ENCODE assay signal across 31 mouse cellular contexts in the genomic region with DNA sequence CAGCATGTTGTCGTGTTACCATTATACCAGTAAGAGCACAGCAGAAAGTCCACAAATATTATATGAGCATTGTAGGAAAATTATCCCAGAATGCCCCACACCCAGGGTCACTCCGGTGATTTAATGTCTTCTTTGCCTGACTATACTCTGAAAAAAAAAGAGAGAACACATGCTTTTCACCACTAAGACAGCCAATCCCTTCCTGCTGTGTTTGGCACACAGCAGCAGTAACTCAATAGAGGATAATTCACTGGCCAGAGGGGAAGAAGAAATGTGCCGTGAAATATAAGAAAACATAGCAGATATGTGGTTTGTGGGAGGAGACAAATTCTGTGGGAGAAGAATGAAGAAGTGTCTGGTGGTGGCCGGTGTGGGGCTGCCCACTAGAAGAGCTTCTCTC. TPM values are rescaled to one million over a fixed set of nuclear protein-coding genes. Genes with fewer than 3 reads are reported as not detected.
A peak's percentile ranks its signal among the peaks of the same experiment; 100 is the strongest.
DNase-seq lines count a peak whose midpoint lies in the region; ATAC-seq and TF ChIP-seq lines count a peak whose summit lies in the region.
"Had no signal": no experiment of that assay in that cellular context is flagged by ENCODE, and none has a peak within 500 bp of the region (broad histone marks: within the 10 kb centered on the region; RNA-seq: fewer than 3 reads in every experiment).

No protein-coding gene starts in this region.

- H3K36me3 ChIP-seq in forebrain, embryonic 13.5 days (ENCODE audit: poor library complexity, severe bottlenecking), result no peaks in the 10 kb centered on the region
- H3K36me3 ChIP-seq in forebrain, embryonic 10.5 days (replicated peaks), result no peaks in the 10 kb centered on the region
- H3K36me3 ChIP-seq in hindbrain, postnatal 0 days (ENCODE audit: insufficient read depth, low read length), result no peaks in the 10 kb centered on the region
- H3K36me3 ChIP-seq in hindbrain, embryonic 13.5 days, result no peaks in the 10 kb centered on the region
- H3K36me3 ChIP-seq: embryonic facial prominence, embryonic 10.5 days; embryonic facial prominence, embryonic 13.5 days; G1E; intestine, embryonic 15.5 days; kidney, embryonic 15.5 days had no signal

- CTCF ChIA-PET in Patski (lab: Charles Lee), result no interaction called here

- H3K9me3 ChIP-seq in forebrain, embryonic 13.5 days (replicated peaks), result peaks cover 4% of the 10 kb centered on the region; the same call in 1 of the 2 replicates
- no peaks in the 10 kb centered on the region; the same call in 1 of the 2 replicates for H3K9me3 ChIP-seq in forebrain, embryonic 10.5 days
- no peaks in the 10 kb centered on the region for H3K9me3 ChIP-seq in hindbrain, postnatal 0 days (ENCODE audit: low read length)
- H3K9me3 ChIP-seq in hindbrain, embryonic 13.5 days, result no peaks in the 10 kb centered on the region
- H3K9me3 ChIP-seq: embryonic facial prominence, embryonic 10.5 days; embryonic facial prominence, embryonic 13.5 days; G1E; intestine, embryonic 15.5 days; kidney, embryonic 15.5 days had no signal

- peak; percentile 25 to 57 for DNase-seq in cerebellum, adult 2 months
- no peak for DNase-seq in cerebellum, adult 8-10 months
- DNase-seq in forebrain, embryonic 10.5 days (ENCODE audit: extremely low spot score, low spot score), result no peak
- peak; percentile 21 for DNase-seq in hindbrain, postnatal 0 days (ENCODE audit: low spot score)
- peak; percentile 33 for DNase-seq in Patski (ENCODE audit: low read depth, low spot score)
- no peak for DNase-seq in lung, adult 2 months
- DNase-seq: adrenal gland, adult 8-10 months; adrenal gland, postnatal 25 days; B cell, adult 2 months; cerebellum, adult 11-12 months; embryo, embryonic 11 days; forebrain, postnatal 0 days; gastrocnemius, postnatal 10 days; gastrocnemius, postnatal 36 days; heart, adult 2 months; kidney, adult 11 months; kidney, adult 8-10 months had no signal

- no peak overlapping the region for H3K4me2 ChIP-seq in forebrain, embryonic 13.5 days
- no peak overlapping the region for H3K4me2 ChIP-seq in hindbrain, postnatal 0 days (ENCODE audit: low read depth, low read length)
- no peak overlapping the region for H3K4me2 ChIP-seq in hindbrain, embryonic 13.5 days
- H3K4me2 ChIP-seq: embryonic facial prominence, embryonic 13.5 days; heart, embryonic 11.5 days; hindbrain, embryonic 14.5 days; intestine, embryonic 15.5 days; kidney, embryonic 15.5 days had no signal

- peak; percentile 19; the same call in 1 of the 2 replicates for ATAC-seq in forebrain, embryonic 13.5 days
- ATAC-seq in hindbrain, postnatal 0 days, result no peak
- no peak for ATAC-seq in hindbrain, embryonic 13.5 days (ENCODE audit: low FRiP score)
- no peak for ATAC-seq in Patski
- ATAC-seq: activated CD4-positive, CD25-positive, alpha-beta regulatory T cell, adult 4 months; forebrain, embryonic 14.5 days; forebrain, postnatal 0 days; intestine, embryonic 15.5 days had no signal

- no peak overlapping the region for H3K9ac ChIP-seq in forebrain, embryonic 13.5 days
- H3K9ac ChIP-seq in hindbrain, postnatal 0 days (replicated peaks; ENCODE audit: low read length), result no peak overlapping the region
- no peak overlapping the region for H3K9ac ChIP-seq in hindbrain, embryonic 13.5 days
- H3K9ac ChIP-seq: embryonic facial prominence, embryonic 13.5 days; forebrain, postnatal 0 days; hindbrain, embryonic 14.5 days; intestine, embryonic 15.5 days; kidney, embryonic 15.5 days had no signal

- no peak for TF ChIP-seq POLR2A in cerebellum, adult 2 months (IDR thresholded peaks at IDR 0.05; ENCODE audit: borderline replicate concordance, insufficient read depth, low read length)
- no peak for TF ChIP-seq POLR2A in lung, adult 2 months (IDR thresholded peaks at IDR 0.05; ENCODE audit: borderline replicate concordance, extremely low read depth, low read depth, low read length)

- H3K27me3 ChIP-seq in cerebellum, adult 2 months (ENCODE audit: control insufficient read depth, insufficient read depth, low read length), result no peaks in the 10 kb centered on the region
- no peaks in the 10 kb centered on the region for H3K27me3 ChIP-seq in forebrain, embryonic 13.5 days
- no peaks in the 10 kb centered on the region for H3K27me3 ChIP-seq in forebrain, embryonic 10.5 days (ENCODE audit: poor library complexity, severe bottlenecking)
- H3K27me3 ChIP-seq in hindbrain, postnatal 0 days (ENCODE audit: insufficient read depth, low read length), result no peaks in the 10 kb centered on the region
- no peaks in the 10 kb centered on the region for H3K27me3 ChIP-seq in hindbrain, embryonic 13.5 days
- H3K27me3 ChIP-seq in Patski, result no peaks in the 10 kb centered on the region
- H3K27me3 ChIP-seq: CH12.LX; embryonic facial prominence, embryonic 13.5 days; intestine, embryonic 15.5 days; kidney, embryonic 15.5 days had no signal

- H3K4me1 ChIP-seq in cerebellum, adult 2 months (ENCODE audit: control insufficient read depth, insufficient read depth, low read length), result peaks cover 11% of the 10 kb centered on the region
- no peaks in the 10 kb centered on the region for H3K4me1 ChIP-seq in forebrain, embryonic 13.5 days
- no peaks in the 10 kb centered on the region for H3K4me1 ChIP-seq in forebrain, embryonic 10.5 days
- H3K4me1 ChIP-seq in hindbrain, postnatal 0 days (ENCODE audit: insufficient read depth, low read length), result no peaks in the 10 kb centered on the region
- H3K4me1 ChIP-seq in hindbrain, embryonic 13.5 days (replicated peaks), result no peaks in the 10 kb centered on the region
- H3K4me1 ChIP-seq in lung, adult 2 months (ENCODE audit: control insufficient read depth, insufficient read depth, low read length), result no peaks in the 10 kb centered on the region; the same call in none of the 2 replicates
- H3K4me1 ChIP-seq: embryonic facial prominence, embryonic 10.5 days; embryonic facial prominence, embryonic 13.5 days; intestine, embryonic 15.5 days; kidney, embryonic 15.5 days had no signal

- POLR2A ChIA-PET in Patski (lab: Charles Lee), result no interaction called here

- H3K4me3 ChIP-seq in cerebellum, adult 2 months (replicated peaks; ENCODE audit: insufficient read depth, low read depth, low read length), result no peak overlapping the region
- H3K4me3 ChIP-seq in forebrain, embryonic 13.5 days, result no peak overlapping the region
- no peak overlapping the region for H3K4me3 ChIP-seq in forebrain, embryonic 10.5 days
- no peak overlapping the region for H3K4me3 ChIP-seq in hindbrain, postnatal 0 days (ENCODE audit: low read length)
- no peak overlapping the region for H3K4me3 ChIP-seq in hindbrain, embryonic 13.5 days
- H3K4me3 ChIP-seq in lung, adult 2 months (replicated peaks; ENCODE audit: extremely low read depth, low read depth, low read length), result no peak overlapping the region
- H3K4me3 ChIP-seq: embryonic facial prominence, embryonic 10.5 days; embryonic facial prominence, embryonic 13.5 days; erythroblast, embryonic 14.5 days; heart, adult 2 months; intestine, embryonic 15.5 days; kidney, embryonic 15.5 days had no signal

- H3K27ac ChIP-seq in cerebellum, adult 2 months (ENCODE audit: insufficient read depth, low read length), result no peak overlapping the region
- H3K27ac ChIP-seq in forebrain, embryonic 13.5 days, result no peak overlapping the region
- H3K27ac ChIP-seq in forebrain, embryonic 10.5 days, result no peak overlapping the region
- no peak overlapping the region for H3K27ac ChIP-seq in hindbrain, postnatal 0 days
- H3K27ac ChIP-seq in hindbrain, embryonic 13.5 days, result no peak overlapping the region
- H3K27ac ChIP-seq: embryonic facial prominence, embryonic 10.5 days; embryonic facial prominence, embryonic 13.5 days; heart, adult 2 months; hindbrain, embryonic 14.5 days; intestine, embryonic 15.5 days; kidney, embryonic 15.5 days had no signal

- no peak for TF ChIP-seq CTCF in cerebellum, adult 2 months (IDR thresholded peaks at IDR 0.05; ENCODE audit: borderline replicate concordance, insufficient read depth, low read depth, low read length)
- no peak for TF ChIP-seq CTCF in hindbrain, postnatal 0 days (IDR thresholded peaks at IDR 0.05; ENCODE audit: low read depth)
- TF ChIP-seq CTCF in Patski (IDR thresholded peaks at IDR 0.05), result no peak
- TF ChIP-seq CTCF in lung, adult 2 months (IDR thresholded peaks at IDR 0.05; ENCODE audit: insufficient read depth, low read length), result no peak

- in situ Hi-C loops in Patski (cut with MboI; ENCODE audit: low pct_unique_long_range_greater_than_20kb), result no loop called here

- 17% methylated on average over 4 of the region's 4 CpGs for WGBS in cerebellum, adult 2 months
- WGBS in forebrain, embryonic 13.5 days, result 85% methylated on average over 4 of the region's 4 CpGs
- 88% methylated on average over 4 of the region's 4 CpGs for WGBS in forebrain, embryonic 10.5 days
- 58% methylated on average over 4 of the region's 4 CpGs for WGBS in hindbrain, postnatal 0 days
- WGBS in hindbrain, embryonic 13.5 days, result 81% methylated on average over 4 of the region's 4 CpGs
- WGBS in lung, adult 2 months, result 78% methylated on average over 4 of the region's 4 CpGs

RNA-seq across cellular contexts. Expression of a gene that starts 41.3 kb away (rescaled TPM):
- 108 and 112 TPM in 2 replicates for polyA plus RNA-seq in cerebellum, adult 2 months (2012; rRNA removed)
- polyA plus RNA-seq in forebrain, embryonic 13.5 days (2015; fragmentation: Nextera tagmentation; extraction: Ambion mirVana), result 28.7 and 30.5 TPM in 2 replicates
- polyA plus RNA-seq in forebrain, embryonic 10.5 days (2016; fragmentation: Nextera tagmentation; extraction: Ambion mirVana), result 11.2 and 11.6 TPM in 2 replicates
- total RNA-seq in hindbrain, postnatal 0 days (2014; rRNA removed), result 51.1 and 61.2 TPM in 2 replicates
- polyA plus RNA-seq in hindbrain, postnatal 0 days (2015; fragmentation: Nextera tagmentation; extraction: Ambion mirVana), result 87.5 and 95.9 TPM in 2 replicates
- polyA plus RNA-seq in hindbrain, embryonic 13.5 days (2015; fragmentation: Nextera tagmentation; extraction: Ambion mirVana), result 45.6 and 50.2 TPM in 2 replicates
- polyA plus RNA-seq in Patski (2021), result 32.9 TPM
- polyA plus RNA-seq in lung, adult 2 months (2012; rRNA removed), result 6.8 and 8.3 TPM in 2 replicates
- total RNA-seq: CH12.LX; granulocyte monocyte progenitor cell, adult 5-6 weeks had no signal
- polyA plus RNA-seq: activated CD4-positive, CD25-positive, alpha-beta regulatory T cell, adult 4 months; erythroblast, embryonic 14.5 days; G1E had no signal

Comparison
In these comparisons a context has a peak if more than half of its experiments do, and no peak if none do; other contexts are left out.
1. DNase-seq: peak in cerebellum, adult 2 months (2 of 2), hindbrain, postnatal 0 days (single experiment) and Patski (single experiment); none in cerebellum, adult 8-10 months (single experiment), forebrain, embryonic 10.5 days (single experiment) and lung, adult 2 months (single experiment).